ENCODE assay signal across 7 mouse cellular contexts in genomic region chr14:57825788-57826751, GRCm38 (mm10). TPM values are rescaled to one million over a fixed set of nuclear protein-coding genes. Genes with fewer than 3 reads are reported as not detected.
A peak's percentile ranks its signal among the peaks of the same experiment; 100 is the strongest.
DNase-seq lines count a peak whose midpoint lies in the region; ATAC-seq lines count a peak whose summit lies in the region.

Ska3 (minus strand) TSS chr14:57826185.
Mrpl57 (plus strand) TSS chr14:57826234.

- peak within 1 kb of the TSS; percentile 92 for H3K4me3 ChIP-seq in intestine, embryonic 15.5 days (replicated peaks)
- H3K4me3 ChIP-seq in midbrain, embryonic 10.5 days = peak within 1 kb of the TSS; percentile 77

- peak; percentile 93 to 98 for DNase-seq in adrenal gland, adult (ENCODE audit: inconsistent age in 2 of 2, low spot score in 1 of 2)
- peak; percentile 98 for DNase-seq in embryo, embryonic 10.5 days (ENCODE audit: low spot score)
- DNase-seq in gastrocnemius, postnatal 25 days = peak; percentile 86
- DNase-seq in left cerebral cortex, postnatal 25 days (ENCODE audit: low spot score in 2 of 2) = peak; percentile 92
- DNase-seq in midbrain, embryonic 10.5 days (ENCODE audit: low spot score) = peak; percentile 96
- peak; percentile 90 for DNase-seq in right cerebral cortex, postnatal 4 days

- intact Hi-C loops in left cerebral cortex, postnatal 25 days (cut with DNase I) = loop anchor here (5.0 kb wide), 1 partner anchor 86 kb away; no protein-coding TSS in a partner anchor

- H3K4me1 ChIP-seq in intestine, embryonic 15.5 days (replicated peaks) = peaks cover 4% of the 10 kb centered on the region
- H3K4me1 ChIP-seq in midbrain, embryonic 10.5 days = peaks cover 35% of the 10 kb centered on the region

- peak within 1 kb of the TSS; percentile 72 for H3K4me2 ChIP-seq in intestine, embryonic 15.5 days (replicated peaks)

- peak within 1 kb of the TSS; percentile 89 for H3K27ac ChIP-seq in intestine, embryonic 15.5 days
- peak within 1 kb of the TSS; percentile 95 for H3K27ac ChIP-seq in midbrain, embryonic 10.5 days (replicated peaks)

- no peaks in the 10 kb centered on the region for H3K9me3 ChIP-seq in intestine, embryonic 15.5 days
- H3K9me3 ChIP-seq in midbrain, embryonic 10.5 days (replicated peaks) = no peaks in the 10 kb centered on the region

- under 1% methylated on average over 96 of the region's 96 CpGs for WGBS in intestine, embryonic 15.5 days
- WGBS in midbrain, embryonic 10.5 days = under 1% methylated on average over 96 of the region's 96 CpGs

- ATAC-seq in intestine, embryonic 15.5 days = peak; percentile 99

- H3K9ac ChIP-seq in intestine, embryonic 15.5 days = peak within 1 kb of the TSS; percentile 90

- H3K27me3 ChIP-seq in intestine, embryonic 15.5 days (replicated peaks) = no peaks in the 10 kb centered on the region
- H3K27me3 ChIP-seq in midbrain, embryonic 10.5 days (ENCODE audit: low read depth, poor library complexity, severe bottlenecking) = no peaks in the 10 kb centered on the region

- H3K36me3 ChIP-seq in intestine, embryonic 15.5 days = peaks cover 4% of the 10 kb centered on the region; the same call in 1 of the 2 replicates
- peaks cover 35% of the 10 kb centered on the region for H3K36me3 ChIP-seq in midbrain, embryonic 10.5 days

RNA-seq across cellular contexts. Expression of gene Ska3, which starts in this region (rescaled TPM):
- total RNA-seq in gastrocnemius, postnatal 25 days (2021) = under 1 TPM in 1 of 2 experiments, not detected in 1; 0.16 TPM
- 27.2 and 30.8 TPM in 2 replicates for polyA plus RNA-seq in intestine, embryonic 15.5 days (2015; fragmentation: Nextera tagmentation; extraction: Ambion mirVana)
- 1 to 10 TPM in 1 of 2 experiments, under 1 TPM in 1; 0.80 to 1.3 TPM for total RNA-seq in left cerebral cortex, postnatal 25 days (2021)
- polyA plus RNA-seq in midbrain, embryonic 10.5 days (2016; fragmentation: Nextera tagmentation; extraction: Ambion mirVana) = 57.4 and 60.1 TPM in 2 replicates

RNA-seq across cellular contexts. Expression of gene Mrpl57, which starts in this region (rescaled TPM):
- 10 to 100 TPM; 62.0 to 66.1 TPM for total RNA-seq in gastrocnemius, postnatal 25 days (2021)
- 177 and 197 TPM in 2 replicates for polyA plus RNA-seq in intestine, embryonic 15.5 days (2015; fragmentation: Nextera tagmentation; extraction: Ambion mirVana)
- total RNA-seq in left cerebral cortex, postnatal 25 days (2021) = 10 to 100 TPM; 67.6 to 69.8 TPM
- polyA plus RNA-seq in midbrain, embryonic 10.5 days (2016; fragmentation: Nextera tagmentation; extraction: Ambion mirVana) = 158 and 164 TPM in 2 replicates

Comparison
In these comparisons a context has a peak if more than half of its experiments do, and no peak if none do; other contexts are left out.
1. Peak in every context shown above with its lines: DNase-seq, ATAC-seq, H3K4me3 ChIP-seq and H3K27ac ChIP-seq.